Mouse (Mus musculus): ENCODE results near the gene Erich2. TPM values are rescaled to one million over a fixed set of nuclear protein-coding genes. Genes with fewer than 3 reads are reported as not detected.
A peak's percentile ranks its signal among the peaks of the same experiment; 100 is the strongest.

Gene Erich2
- 0.79 and 0.80 TPM in 2 replicates for polyA plus RNA-seq (2014; fragmentation: Nextera tagmentation; extraction: Ambion mirVana)

GRCm38 (mm10) chr2:70508496-70508895 is at the start of gene Erich2:
Gene Erich2, plus strand, starts transcription at chr2:70508819.
- H3K4me1 ChIP-seq (replicated peaks; ENCODE audit: control insufficient read depth, insufficient read depth, low read length) = peaks cover 2% of the 10 kb centered on the region; the same call in 1 of the 2 replicates
- no peaks in the 10 kb centered on the region for H3K36me3 ChIP-seq (ENCODE audit: control insufficient read depth, insufficient read depth, low read length)
- DNase-seq (ENCODE audit: low spot score) = no peak
- peak within 1 kb of the TSS; percentile 56 for H3K9ac ChIP-seq (ENCODE audit: low read length)
- no peaks in the 10 kb centered on the region for H3K9me3 ChIP-seq (ENCODE audit: control insufficient read depth, low read length)
- peak within 1 kb of the TSS; percentile 90 for H3K4me2 ChIP-seq (ENCODE audit: low read depth, low read length, severe bottlenecking)
- no peak for ATAC-seq (replicated peaks; ENCODE audit: low FRiP score)
- 11% methylated on average over 10 of the region's 10 CpGs for WGBS
- peaks cover 3% of the 10 kb centered on the region; the same call in 1 of the 2 replicates for H3K27me3 ChIP-seq (ENCODE audit: control insufficient read depth, insufficient read depth, low read length)
- peak within 1 kb of the TSS; percentile 46 for H3K4me3 ChIP-seq (ENCODE audit: low read depth, low read length)
- no peak within 1 kb of the TSS for H3K27ac ChIP-seq (ENCODE audit: low read depth, low read length)

DNA sequence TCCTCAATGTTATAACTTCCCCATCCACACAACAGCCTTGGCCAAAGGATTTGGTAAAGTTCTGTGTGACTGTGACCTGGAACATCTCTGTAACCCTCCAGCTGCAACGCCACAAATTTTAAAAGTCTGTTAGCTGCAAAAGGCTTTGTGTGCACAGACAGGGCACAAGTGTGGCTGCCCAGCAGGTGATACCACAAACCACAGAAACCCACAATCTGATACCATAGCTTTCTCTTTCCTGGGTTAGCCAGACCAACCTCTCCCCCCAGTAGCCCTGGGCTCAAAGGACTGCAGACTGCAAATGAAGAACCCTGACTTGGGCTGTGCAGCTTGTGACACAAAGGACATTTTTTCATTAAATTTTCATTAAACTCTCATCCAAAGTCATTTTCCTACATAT is 45.0 kb upstream of the Erich2 start:
- ATAC-seq (replicated peaks; ENCODE audit: low FRiP score) = no peak
- no peak overlapping the region for H3K27ac ChIP-seq (ENCODE audit: low read depth, low read length)
- no peak overlapping the region for H3K9ac ChIP-seq (ENCODE audit: low read length)
- H3K4me1 ChIP-seq (replicated peaks; ENCODE audit: control insufficient read depth, insufficient read depth, low read length) = no peaks in the 10 kb centered on the region
- H3K4me3 ChIP-seq (ENCODE audit: low read depth, low read length) = no peak overlapping the region
- no peaks in the 10 kb centered on the region for H3K36me3 ChIP-seq (ENCODE audit: control insufficient read depth, insufficient read depth, low read length)
- H3K4me2 ChIP-seq (ENCODE audit: low read depth, low read length, severe bottlenecking) = no peak overlapping the region
- H3K27me3 ChIP-seq (ENCODE audit: control insufficient read depth, insufficient read depth, low read length) = no peaks in the 10 kb centered on the region
- DNase-seq (ENCODE audit: low spot score) = no peak
- no peaks in the 10 kb centered on the region for H3K9me3 ChIP-seq (ENCODE audit: control insufficient read depth, low read length)
- WGBS = 79% methylated on average over 1 of the region's 1 CpGs

- Histone ChIP-seq H3K4me1 (replicated peaks; ENCODE audit: control insufficient read depth, insufficient read depth, low read length) (peaks cover 28% of the 10 kb centered on the region), H3K9ac (ENCODE audit: low read length) (no peak overlapping the region), H3K27ac (ENCODE audit: low read depth, low read length) (no peak overlapping the region), H3K9me3 (ENCODE audit: control insufficient read depth, low read length) (no peaks in the 10 kb centered on the region), H3K4me3 (ENCODE audit: low read depth, low read length) (no peak overlapping the region), H3K4me2 (ENCODE audit: low read depth, low read length, severe bottlenecking) (no peak overlapping the region), H3K36me3 (ENCODE audit: control insufficient read depth, insufficient read depth, low read length) (no peaks in the 10 kb centered on the region), H3K27me3 (ENCODE audit: control insufficient read depth, insufficient read depth, low read length) (peaks cover 50% of the 10 kb centered on the region)
- DNase-seq (ENCODE audit: low spot score) = peak; percentile 61
- 1% methylated on average over 5 of the region's 5 CpGs for WGBS
- ATAC-seq (replicated peaks; ENCODE audit: low FRiP score) = no peak
Measured at GRCm38 (mm10) chr2:70471136-70471535, 37.5 kb upstream of the Erich2 start.

DNA sequence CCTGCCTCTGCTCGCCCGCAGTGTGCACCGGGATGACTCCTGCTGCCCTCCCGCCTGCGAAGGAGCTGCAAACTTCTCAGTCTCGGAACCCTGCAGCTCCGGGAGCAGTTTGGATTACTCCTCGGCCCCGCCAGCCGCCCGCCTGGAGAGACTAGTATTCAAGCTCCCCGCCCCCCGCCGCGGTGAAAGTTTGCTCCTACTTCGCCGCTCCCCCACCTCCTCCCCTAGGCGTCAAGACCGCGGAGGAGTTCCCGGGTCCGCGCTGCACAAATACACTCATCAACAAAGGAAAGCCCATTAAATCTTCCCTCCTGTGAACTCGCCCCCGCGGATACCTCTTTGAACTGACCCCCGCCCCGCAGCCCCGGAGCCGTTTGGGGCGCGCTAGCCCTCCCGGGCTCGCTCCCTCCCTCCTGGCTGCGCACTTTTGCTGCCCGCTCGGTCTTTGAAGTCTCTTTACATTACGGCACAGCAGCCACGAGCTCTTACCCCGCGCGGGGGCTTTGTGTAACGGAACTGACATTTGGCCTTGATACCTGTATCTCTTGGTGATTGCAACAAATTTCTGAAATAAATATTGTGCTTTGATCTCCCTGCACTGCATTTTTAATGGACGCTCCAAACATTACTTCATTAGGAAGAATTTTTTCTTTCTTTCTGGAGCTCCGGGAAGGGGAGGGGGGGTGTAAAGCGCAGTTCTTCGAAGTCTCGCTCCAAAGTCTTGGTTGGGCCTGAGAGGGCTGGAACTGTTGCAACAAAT is 36.6 kb upstream of the Erich2 start:
- H3K4me1 ChIP-seq (replicated peaks; ENCODE audit: control insufficient read depth, insufficient read depth, low read length) = peaks cover 34% of the 10 kb centered on the region
- no peak for ATAC-seq (replicated peaks; ENCODE audit: low FRiP score)

DNA sequence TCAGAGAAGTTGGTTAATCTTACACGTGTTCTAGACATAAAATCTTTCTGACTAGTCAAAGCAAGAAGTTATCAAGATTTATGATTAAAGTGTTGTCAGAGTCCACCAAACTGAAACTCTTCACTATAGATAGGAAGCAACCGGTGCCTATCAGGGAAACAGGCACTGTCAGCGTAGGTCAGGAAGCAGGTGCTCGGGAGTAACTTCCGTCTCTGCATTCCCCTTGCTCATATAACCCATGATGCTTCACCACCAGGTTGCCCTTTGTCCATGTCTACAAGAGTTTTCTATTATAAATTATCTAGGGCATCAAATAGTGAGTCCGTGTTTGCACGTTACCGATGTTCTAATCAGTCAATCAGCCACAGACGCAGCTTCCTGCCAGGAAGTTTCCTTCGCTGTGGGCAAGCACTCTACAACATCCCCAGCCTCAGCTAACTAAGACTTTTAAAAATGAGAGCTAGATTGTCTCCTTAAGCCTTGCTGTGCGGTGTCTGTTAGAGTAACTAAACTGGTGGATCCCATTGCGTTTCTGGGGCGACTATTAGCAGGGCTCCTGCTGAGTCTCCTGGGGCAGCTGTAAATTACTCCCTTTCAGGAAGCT is 10.8 kb upstream of the Erich2 start:
- DNase-seq (ENCODE audit: low spot score) (no peak), ATAC-seq (replicated peaks; ENCODE audit: low FRiP score) (no peak)
- H3K9ac ChIP-seq (ENCODE audit: low read length) = no peak overlapping the region
- H3K27me3 ChIP-seq (ENCODE audit: control insufficient read depth, insufficient read depth, low read length) = no peaks in the 10 kb centered on the region
- 46% methylated on average over 13 of the region's 13 CpGs for whole genome bisulfite sequencing
- H3K4me2 ChIP-seq (ENCODE audit: low read depth, low read length, severe bottlenecking) = no peak overlapping the region
- no peaks in the 10 kb centered on the region for H3K4me1 ChIP-seq (replicated peaks; ENCODE audit: control insufficient read depth, insufficient read depth, low read length)
- no peaks in the 10 kb centered on the region for H3K36me3 ChIP-seq (ENCODE audit: control insufficient read depth, insufficient read depth, low read length)
- H3K27ac ChIP-seq (ENCODE audit: low read depth, low read length) = no peak overlapping the region
- no peak overlapping the region for H3K4me3 ChIP-seq (ENCODE audit: low read depth, low read length)
- H3K9me3 ChIP-seq (ENCODE audit: control insufficient read depth, low read length) = no peaks in the 10 kb centered on the region

More for the DNA sequence above, 36.6 kb upstream of the Erich2 start:
- H3K9ac ChIP-seq (ENCODE audit: low read length) = peak overlapping the region; percentile 25; the same call in 1 of the 2 replicates
- no peak overlapping the region; the same call in 1 of the 2 replicates for H3K27ac ChIP-seq (ENCODE audit: low read depth, low read length)
- H3K36me3 ChIP-seq (ENCODE audit: control insufficient read depth, insufficient read depth, low read length) = no peaks in the 10 kb centered on the region
- under 1% methylated on average over 48 of the region's 48 CpGs for WGBS
- H3K4me3 ChIP-seq (ENCODE audit: low read depth, low read length) = peak overlapping the region; percentile 29
- peak; percentile 76 for DNase-seq (ENCODE audit: low spot score)
- peak overlapping the region; percentile 83 for H3K4me2 ChIP-seq (ENCODE audit: low read depth, low read length, severe bottlenecking)
- peaks cover 59% of the 10 kb centered on the region for H3K27me3 ChIP-seq (ENCODE audit: control insufficient read depth, insufficient read depth, low read length)
- H3K9me3 ChIP-seq (ENCODE audit: control insufficient read depth, low read length) = no peaks in the 10 kb centered on the region

DNA sequence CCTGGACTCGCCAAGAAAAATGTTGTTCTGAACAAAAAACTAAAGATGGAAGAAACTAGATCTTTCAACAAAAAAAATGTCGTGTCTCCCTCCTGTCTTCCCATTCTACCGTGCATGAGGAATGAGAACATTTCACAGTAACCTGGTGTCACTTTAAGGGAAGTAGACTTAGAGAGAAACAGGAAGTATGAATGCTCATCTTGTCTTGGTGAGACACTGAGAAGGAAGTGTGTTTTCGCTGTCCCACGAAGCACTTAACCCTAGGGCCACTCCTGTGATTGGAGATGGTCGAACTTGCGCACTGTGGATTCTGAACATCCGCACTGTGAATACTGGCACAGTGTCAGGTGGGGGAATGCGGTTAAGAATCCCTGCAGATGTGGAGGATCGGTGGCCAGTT is 5.2 kb upstream of the Erich2 start:
- H3K9me3 ChIP-seq (ENCODE audit: control insufficient read depth, low read length) = no peaks in the 10 kb centered on the region
- H3K4me2 ChIP-seq (ENCODE audit: low read depth, low read length, severe bottlenecking) = no peak overlapping the region
- ATAC-seq (replicated peaks; ENCODE audit: low FRiP score) = no peak
- H3K4me3 ChIP-seq (ENCODE audit: low read depth, low read length) = no peak overlapping the region
- no peak for DNase-seq (ENCODE audit: low spot score)
- no peak overlapping the region for H3K27ac ChIP-seq (ENCODE audit: low read depth, low read length)
- 85% methylated on average over 10 of the region's 10 CpGs for WGBS
- 0 out of 2 replicates have a peak, but pooled peaks cover 2% of the 10 kb centered on the region for H3K4me1 ChIP-seq (replicated peaks; ENCODE audit: control insufficient read depth, insufficient read depth, low read length)
- H3K9ac ChIP-seq (ENCODE audit: low read length) = no peak overlapping the region
- no peaks in the 10 kb centered on the region for H3K36me3 ChIP-seq (ENCODE audit: control insufficient read depth, insufficient read depth, low read length)
- 0 out of 2 replicates have a peak, but pooled peaks cover 3% of the 10 kb centered on the region for H3K27me3 ChIP-seq (ENCODE audit: control insufficient read depth, insufficient read depth, low read length)

GRCm38 (mm10) chr2:70505229-70505628 is 3.4 kb upstream of the Erich2 start:
- ATAC-seq (replicated peaks; ENCODE audit: low FRiP score) = no peak
- 50% methylated on average over 1 of the region's 1 CpGs for WGBS
- peaks cover 2% of the 10 kb centered on the region; the same call in 1 of the 2 replicates for H3K4me1 ChIP-seq (replicated peaks; ENCODE audit: control insufficient read depth, insufficient read depth, low read length)
- H3K27ac ChIP-seq (ENCODE audit: low read depth, low read length) = no peak overlapping the region
- H3K36me3 ChIP-seq (ENCODE audit: control insufficient read depth, insufficient read depth, low read length) = no peaks in the 10 kb centered on the region
- H3K4me3 ChIP-seq (ENCODE audit: low read depth, low read length) = no peak overlapping the region
- H3K4me2 ChIP-seq (ENCODE audit: low read depth, low read length, severe bottlenecking) = no peak overlapping the region
- DNase-seq (ENCODE audit: low spot score) = no peak
- H3K27me3 ChIP-seq (ENCODE audit: control insufficient read depth, insufficient read depth, low read length) = peaks cover 3% of the 10 kb centered on the region; the same call in 1 of the 2 replicates
- no peak overlapping the region for H3K9ac ChIP-seq (ENCODE audit: low read length)
- no peaks in the 10 kb centered on the region for H3K9me3 ChIP-seq (ENCODE audit: control insufficient read depth, low read length)

DNA sequence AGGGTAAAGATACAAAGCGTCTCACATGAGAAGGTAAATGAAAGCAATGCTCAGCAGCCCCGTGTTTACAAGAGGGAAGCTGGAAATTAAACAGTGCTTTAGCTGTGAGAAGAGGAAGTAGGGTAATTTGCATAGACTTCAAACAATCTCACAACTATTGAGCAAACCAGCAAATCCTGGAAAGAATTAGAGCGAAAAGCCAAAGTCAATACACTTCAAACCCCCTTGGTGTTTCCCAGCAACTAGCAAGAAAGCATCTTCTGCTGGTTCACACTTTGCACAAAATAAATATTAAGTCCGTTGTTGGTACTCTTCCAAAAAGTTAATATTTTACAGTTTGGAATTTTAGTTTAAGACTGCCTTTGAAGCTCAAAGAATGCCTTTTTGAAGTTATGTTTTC is 2.7 kb upstream of the Erich2 start:
- Histone ChIP-seq H3K4me3 (ENCODE audit: low read depth, low read length) (no peak overlapping the region), H3K4me1 (replicated peaks; ENCODE audit: control insufficient read depth, insufficient read depth, low read length) (peaks cover 2% of the 10 kb centered on the region; the same call in 1 of the 2 replicates), H3K27me3 (ENCODE audit: control insufficient read depth, insufficient read depth, low read length) (peaks cover 3% of the 10 kb centered on the region; the same call in 1 of the 2 replicates), H3K9ac (ENCODE audit: low read length) (no peak overlapping the region), H3K4me2 (ENCODE audit: low read depth, low read length, severe bottlenecking) (no peak overlapping the region), H3K36me3 (ENCODE audit: control insufficient read depth, insufficient read depth, low read length) (no peaks in the 10 kb centered on the region), H3K27ac (ENCODE audit: low read depth, low read length) (no peak overlapping the region), H3K9me3 (ENCODE audit: control insufficient read depth, low read length) (no peaks in the 10 kb centered on the region)
- ATAC-seq (replicated peaks; ENCODE audit: low FRiP score) = no peak
- 60% methylated on average over 4 of the region's 4 CpGs for WGBS
- DNase-seq (ENCODE audit: low spot score) = no peak

Measured in forebrain, embryonic 11.5 days (tissue).